Mouse (Mus musculus): Measurements from ENCODE around the gene Ppp4r2. TPM values are rescaled to one million over a fixed set of nuclear protein-coding genes. Genes with fewer than 3 reads are reported as not detected.

The Ppp4r2 gene
- total RNA-seq (2014; rRNA removed; ENCODE audit: low replicate concordance) (17.6 and 27.8 TPM in 2 replicates), polyA plus RNA-seq (2015; fragmentation: Nextera tagmentation; extraction: Ambion mirVana) (9.5 and 11.2 TPM in 2 replicates)

DNA sequence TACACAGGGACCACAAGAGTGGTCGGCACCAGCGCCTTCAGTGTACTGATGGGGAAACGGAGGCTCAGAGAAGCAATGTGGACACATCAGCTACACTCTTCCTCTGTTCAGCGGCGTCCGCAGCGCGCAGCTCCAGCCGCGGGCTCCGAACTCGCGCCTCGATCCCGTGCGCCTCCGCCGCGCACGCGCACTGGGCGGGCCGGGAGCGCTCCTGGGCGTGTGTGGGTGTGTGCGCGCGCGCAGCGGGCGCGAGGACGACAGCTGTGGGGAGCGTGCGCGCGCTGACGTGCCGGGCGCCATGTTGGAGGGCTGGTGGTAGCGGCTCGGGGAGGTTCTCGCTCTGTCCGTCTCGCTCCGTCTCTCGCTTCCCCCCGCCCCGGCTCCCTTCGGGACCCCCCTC lies at the start of gene Ppp4r2:
Gene Ppp4r2, plus strand, starts transcription at position 268 of the 400 bp plus-strand sequence.
- peak within 1 kb of the TSS; percentile 96 for H3K4me3 ChIP-seq (ENCODE audit: low read depth, low read length)
- WGBS, result under 1% methylated on average over 35 of the region's 50 CpGs
- peak within 1 kb of the TSS; percentile 78 for H3K4me2 ChIP-seq (ENCODE audit: low read depth, low read length)
- H3K4me1 ChIP-seq (ENCODE audit: control insufficient read depth, insufficient read depth), result peaks cover 10% of the 10 kb centered on the region
- no peaks in the 10 kb centered on the region for H3K27me3 ChIP-seq (ENCODE audit: control insufficient read depth, insufficient read depth, low read length)
- H3K27ac ChIP-seq (ENCODE audit: low read depth), result peak within 1 kb of the TSS; percentile 86
- DNase-seq (ENCODE audit: low spot score) (peak; percentile 86), ATAC-seq (ENCODE audit: insufficient read depth, low read depth) (peak; percentile 97)
- peaks cover 24% of the 10 kb centered on the region for H3K36me3 ChIP-seq (replicated peaks; ENCODE audit: control insufficient read depth, insufficient read depth, low read length)
- H3K9me3 ChIP-seq (replicated peaks; ENCODE audit: control insufficient read depth, low read length), result no peaks in the 10 kb centered on the region
- peak within 1 kb of the TSS; percentile 92 for H3K9ac ChIP-seq (replicated peaks; ENCODE audit: low read depth, low read length)
- no peak for TF ChIP-seq CTCF (IDR thresholded peaks at IDR 0.05; ENCODE audit: low read depth)
- no peak for TF ChIP-seq EP300 (IDR thresholded peaks at IDR 0.05; ENCODE audit: low read depth)

DNA sequence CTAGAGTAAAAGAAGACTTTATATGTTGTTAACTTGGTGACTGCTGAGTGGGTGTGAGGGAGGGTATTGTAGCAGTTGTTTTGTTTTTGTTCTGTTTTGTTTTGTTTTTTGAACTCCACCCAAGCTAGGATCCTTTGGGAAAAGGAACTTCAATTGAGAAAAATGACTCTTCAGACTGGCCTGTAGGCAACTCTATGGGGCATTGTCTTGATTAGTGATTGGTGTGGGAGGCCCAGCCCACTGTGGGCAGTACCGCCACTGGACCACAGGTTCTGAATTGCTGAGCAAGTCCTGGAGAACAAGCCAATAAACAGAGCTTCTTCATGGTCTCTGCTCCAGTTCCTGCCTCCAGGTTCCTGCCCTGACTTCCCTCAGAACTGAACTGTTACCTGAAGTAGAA lies 45.7 kb upstream of the Ppp4r2 start:
- TF ChIP-seq CTCF (IDR thresholded peaks at IDR 0.05; ENCODE audit: low read depth), result no peak
- TF ChIP-seq EP300 (IDR thresholded peaks at IDR 0.05; ENCODE audit: low read depth), result no peak
- no peak overlapping the region for H3K4me3 ChIP-seq (ENCODE audit: low read depth, low read length)
- H3K36me3 ChIP-seq (replicated peaks; ENCODE audit: control insufficient read depth, insufficient read depth, low read length), result no peaks in the 10 kb centered on the region
- no peaks in the 10 kb centered on the region for H3K27me3 ChIP-seq (ENCODE audit: control insufficient read depth, insufficient read depth, low read length)
- H3K9ac ChIP-seq (replicated peaks; ENCODE audit: low read depth, low read length), result no peak overlapping the region
- H3K9me3 ChIP-seq (replicated peaks; ENCODE audit: control insufficient read depth, low read length), result no peaks in the 10 kb centered on the region
- 89% methylated on average over 1 of the region's 1 CpGs for WGBS
- no peaks in the 10 kb centered on the region for H3K4me1 ChIP-seq (ENCODE audit: control insufficient read depth, insufficient read depth)
- no peak overlapping the region for H3K4me2 ChIP-seq (ENCODE audit: low read depth, low read length)
- H3K27ac ChIP-seq (ENCODE audit: low read depth), result no peak overlapping the region
- DNase-seq (ENCODE audit: low spot score) (no peak), ATAC-seq (ENCODE audit: insufficient read depth, low read depth) (no peak)

DNA sequence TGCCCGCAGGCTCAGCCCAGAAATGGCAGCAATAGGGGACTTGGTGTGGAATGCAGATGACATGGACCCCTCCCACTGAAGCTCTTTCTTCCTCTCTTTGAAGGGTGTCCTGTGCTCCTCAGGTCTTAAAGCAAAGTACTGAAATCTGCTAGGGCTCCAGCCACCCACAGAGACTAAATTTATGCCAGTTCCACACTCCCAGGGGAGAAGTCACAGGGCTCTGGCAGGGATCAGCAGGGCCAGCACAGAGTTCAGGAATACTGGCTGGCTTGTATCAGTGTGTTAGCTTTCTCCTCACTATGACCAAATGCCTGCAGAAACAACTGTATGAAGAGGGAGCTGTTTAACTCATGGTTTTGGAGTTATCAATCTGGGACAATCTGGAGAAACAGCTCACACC lies 44.3 kb upstream of the Ppp4r2 start:
- TF ChIP-seq CTCF (IDR thresholded peaks at IDR 0.05; ENCODE audit: low read depth), result no peak
- TF ChIP-seq EP300 (IDR thresholded peaks at IDR 0.05; ENCODE audit: low read depth), result no peak

DNA sequence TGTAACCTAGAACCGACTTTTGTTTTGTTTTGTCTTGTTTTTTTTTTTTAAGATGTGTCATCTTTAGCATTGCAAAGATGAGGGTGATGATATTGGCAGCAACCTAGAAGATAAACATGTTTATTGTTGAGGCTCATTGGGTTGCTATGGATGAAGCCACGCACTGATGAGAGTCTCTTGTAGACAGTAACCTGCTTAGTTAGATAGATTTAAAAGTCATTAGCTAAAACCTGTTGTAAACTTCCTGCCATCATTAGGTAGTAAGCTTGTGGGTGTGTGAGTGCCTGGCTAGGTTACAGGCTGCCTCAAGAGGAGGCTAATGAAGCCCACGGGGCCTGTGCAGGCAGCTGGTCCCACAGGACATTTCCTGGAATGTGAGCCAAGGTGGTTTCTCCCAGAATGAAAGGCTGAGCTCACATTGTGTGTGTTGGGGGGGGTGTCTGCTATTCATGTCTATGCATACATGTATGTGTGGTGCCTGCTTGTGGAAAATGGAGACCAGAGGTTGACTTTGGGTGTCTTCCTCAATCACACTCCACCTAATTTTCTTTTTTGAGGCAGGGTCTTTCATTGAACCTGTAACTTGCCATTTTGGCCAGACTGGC lies 41.3 kb upstream of the Ppp4r2 start:
- Histone ChIP-seq H3K4me3 (ENCODE audit: low read depth, low read length) (no peak overlapping the region), H3K27me3 (ENCODE audit: control insufficient read depth, insufficient read depth, low read length) (no peaks in the 10 kb centered on the region), H3K27ac (ENCODE audit: low read depth) (no peak overlapping the region), H3K4me1 (ENCODE audit: control insufficient read depth, insufficient read depth) (no peaks in the 10 kb centered on the region), H3K9ac (replicated peaks; ENCODE audit: low read depth, low read length) (no peak overlapping the region), H3K36me3 (replicated peaks; ENCODE audit: control insufficient read depth, insufficient read depth, low read length) (no peaks in the 10 kb centered on the region), H3K4me2 (ENCODE audit: low read depth, low read length) (no peak overlapping the region), H3K9me3 (replicated peaks; ENCODE audit: control insufficient read depth, low read length) (no peaks in the 10 kb centered on the region)
- ATAC-seq (ENCODE audit: insufficient read depth, low read depth) (no peak), DNase-seq (ENCODE audit: low spot score) (no peak)
- WGBS, result 59% methylated on average over 3 of the region's 3 CpGs
- TF ChIP-seq CTCF (IDR thresholded peaks at IDR 0.05; ENCODE audit: low read depth), result no peak
- TF ChIP-seq EP300 (IDR thresholded peaks at IDR 0.05; ENCODE audit: low read depth), result no peak

More for the DNA sequence above, 44.3 kb upstream of the Ppp4r2 start:
- no peak overlapping the region for H3K27ac ChIP-seq (ENCODE audit: low read depth)
- H3K27me3 ChIP-seq (ENCODE audit: control insufficient read depth, insufficient read depth, low read length), result no peaks in the 10 kb centered on the region
- 93% methylated on average over 1 of the region's 1 CpGs for WGBS
- H3K4me3 ChIP-seq (ENCODE audit: low read depth, low read length), result no peak overlapping the region
- no peaks in the 10 kb centered on the region for H3K9me3 ChIP-seq (replicated peaks; ENCODE audit: control insufficient read depth, low read length)
- H3K4me2 ChIP-seq (ENCODE audit: low read depth, low read length), result no peak overlapping the region
- H3K4me1 ChIP-seq (ENCODE audit: control insufficient read depth, insufficient read depth), result no peaks in the 10 kb centered on the region
- ATAC-seq (ENCODE audit: insufficient read depth, low read depth) (no peak), DNase-seq (ENCODE audit: low spot score) (no peak)
- no peaks in the 10 kb centered on the region for H3K36me3 ChIP-seq (replicated peaks; ENCODE audit: control insufficient read depth, insufficient read depth, low read length)
- no peak overlapping the region for H3K9ac ChIP-seq (replicated peaks; ENCODE audit: low read depth, low read length)

DNA sequence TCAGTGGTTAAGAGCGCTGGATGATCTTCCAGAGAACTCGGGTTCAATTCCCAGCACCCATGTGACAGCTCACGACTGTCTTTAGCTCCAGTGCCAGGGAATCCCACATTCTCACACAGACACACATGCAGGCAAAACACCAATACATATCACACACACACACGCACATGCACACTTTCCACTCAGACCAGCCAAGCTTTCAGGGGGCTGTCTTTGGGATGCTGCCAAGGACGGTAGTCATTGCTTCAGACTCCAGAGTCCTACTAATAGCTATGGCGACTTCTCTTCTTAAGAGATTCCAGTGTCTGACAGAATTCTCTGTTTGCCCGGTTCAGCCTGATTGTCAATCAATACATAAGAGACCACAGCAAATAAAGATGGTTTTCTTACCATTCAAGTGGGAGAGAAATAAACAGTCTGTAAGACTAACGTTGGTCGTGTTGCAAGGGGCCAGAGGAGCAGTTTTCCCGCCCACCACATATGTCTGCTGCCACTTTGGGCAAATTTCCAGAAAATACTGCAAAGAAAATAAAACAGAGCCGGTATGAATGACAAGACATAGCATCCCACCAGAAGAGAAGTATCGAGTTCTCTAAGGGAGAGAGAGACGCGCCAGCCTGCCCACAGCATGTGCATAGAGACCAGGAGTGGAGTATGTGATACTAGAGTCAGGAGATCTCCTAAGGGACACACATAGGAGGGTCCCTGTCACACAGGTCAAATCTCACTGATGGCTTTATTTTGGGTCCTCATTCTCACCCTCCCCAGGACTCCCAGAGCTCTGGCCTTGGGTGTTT lies 40.3 kb upstream of the Ppp4r2 start:
- TF ChIP-seq EP300 (IDR thresholded peaks at IDR 0.05; ENCODE audit: low read depth), result no peak
- no peak for TF ChIP-seq CTCF (IDR thresholded peaks at IDR 0.05; ENCODE audit: low read depth)
- no peak overlapping the region for H3K4me2 ChIP-seq (ENCODE audit: low read depth, low read length)
- no peak overlapping the region for H3K4me3 ChIP-seq (ENCODE audit: low read depth, low read length)
- no peak for DNase-seq (ENCODE audit: low spot score)
- H3K36me3 ChIP-seq (replicated peaks; ENCODE audit: control insufficient read depth, insufficient read depth, low read length), result no peaks in the 10 kb centered on the region
- 65% methylated on average over 14 of the region's 14 CpGs for WGBS
- H3K9ac ChIP-seq (replicated peaks; ENCODE audit: low read depth, low read length), result no peak overlapping the region
- ATAC-seq (ENCODE audit: insufficient read depth, low read depth), result no peak
- no peaks in the 10 kb centered on the region for H3K4me1 ChIP-seq (ENCODE audit: control insufficient read depth, insufficient read depth)
- H3K27me3 ChIP-seq (ENCODE audit: control insufficient read depth, insufficient read depth, low read length), result no peaks in the 10 kb centered on the region
- H3K9me3 ChIP-seq (replicated peaks; ENCODE audit: control insufficient read depth, low read length), result no peaks in the 10 kb centered on the region
- H3K27ac ChIP-seq (ENCODE audit: low read depth), result no peak overlapping the region

Data from heart, postnatal 0 days (tissue).